In genomic region chr2:35260291-35260690, GRCm38 (mm10) we compare ENCODE assay signal across 18 mouse cellular contexts. TPM values are rescaled to one million over a fixed set of nuclear protein-coding genes. Genes with fewer than 3 reads are reported as not detected.
DNase-seq lines count a peak whose midpoint lies in the region; ATAC-seq and TF ChIP-seq lines count a peak whose summit lies in the region.
"Had no signal": no experiment of that assay in that cellular context is flagged by ENCODE, and none has a peak within 500 bp of the region (broad histone marks: within the 10 kb centered on the region; RNA-seq: fewer than 3 reads in every experiment).

No protein-coding gene starts in this region.

- H3K4me1 ChIP-seq in heart, embryonic 16.5 days (ENCODE audit: control insufficient read depth, insufficient read depth, low read length), result peaks cover 56% of the 10 kb centered on the region
- H3K4me1 ChIP-seq in megakaryocyte, embryonic 14.5 days, result peaks cover 97% of the 10 kb centered on the region
- peaks cover 84% of the 10 kb centered on the region for H3K4me1 ChIP-seq in embryonic facial prominence, embryonic 15.5 days
- peaks cover 32% of the 10 kb centered on the region for H3K4me1 ChIP-seq in stomach, embryonic 15.5 days
- H3K4me1 ChIP-seq in cerebellum, adult 2 months (ENCODE audit: control insufficient read depth, insufficient read depth, low read length), result no peaks in the 10 kb centered on the region

- ATAC-seq in heart, embryonic 16.5 days (replicated peaks; ENCODE audit: extremely low read depth, insufficient read depth, low FRiP score), result no peak
- no peak for ATAC-seq in megakaryocyte, adult 5-6 weeks (ENCODE audit: poor library complexity, severe bottlenecking)
- no peak; the same call in 1 of the 2 replicates for ATAC-seq in embryonic facial prominence, embryonic 15.5 days (ENCODE audit: insufficient number of reproducible peaks, low FRiP score, low TSS enrichment, low read depth)
- no peak for ATAC-seq in stomach, embryonic 15.5 days (ENCODE audit: insufficient read depth, low FRiP score, low read depth)
- ATAC-seq: forebrain, embryonic 15.5 days; midbrain, embryonic 13.5 days had no signal

- no peak for DNase-seq in heart, postnatal 4 days
- no peak for DNase-seq in T-cell, adult 2 months (ENCODE audit: low spot score)
- DNase-seq in cerebellum, adult 2 months, result no peak
- DNase-seq: adrenal gland, adult 8-10 months; cerebellum, adult 8-10 months; kidney, adult 18-20 months; kidney, postnatal 36 days; lung, postnatal 36 days had no signal

- no peak for TF ChIP-seq CTCF in cerebellum, adult 2 months (IDR thresholded peaks at IDR 0.05; ENCODE audit: borderline replicate concordance, insufficient read depth, low read depth, low read length)

- no peaks in the 10 kb centered on the region for H3K27me3 ChIP-seq in heart, embryonic 16.5 days (ENCODE audit: control insufficient read depth, insufficient read depth, low read length)
- H3K27me3 ChIP-seq in megakaryocyte, embryonic 14.5 days (replicated peaks), result no peaks in the 10 kb centered on the region
- no peaks in the 10 kb centered on the region for H3K27me3 ChIP-seq in embryonic facial prominence, embryonic 15.5 days
- H3K27me3 ChIP-seq in stomach, embryonic 15.5 days (replicated peaks), result no peaks in the 10 kb centered on the region
- H3K27me3 ChIP-seq in cerebellum, adult 2 months (ENCODE audit: control insufficient read depth, insufficient read depth, low read length), result peaks cover 1% of the 10 kb centered on the region
- H3K27me3 ChIP-seq: forebrain, embryonic 15.5 days had no signal

- peak overlapping the region; percentile 80; the same call in 1 of the 2 replicates for H3K4me2 ChIP-seq in heart, embryonic 16.5 days (ENCODE audit: low read depth, low read length)
- H3K4me2 ChIP-seq in embryonic facial prominence, embryonic 15.5 days (replicated peaks), result no peak overlapping the region; the same call in 1 of the 2 replicates
- H3K4me2 ChIP-seq in stomach, embryonic 15.5 days, result peak overlapping the region; percentile 89
- H3K4me2 ChIP-seq: forebrain, embryonic 15.5 days; hindbrain, embryonic 13.5 days; midbrain, embryonic 13.5 days; neural tube, embryonic 15.5 days had no signal

- H3K4me3 ChIP-seq in heart, embryonic 16.5 days (ENCODE audit: low read length), result no peak overlapping the region
- H3K4me3 ChIP-seq in megakaryocyte, embryonic 14.5 days (replicated peaks), result peak overlapping the region; percentile 89
- H3K4me3 ChIP-seq in embryonic facial prominence, embryonic 15.5 days (replicated peaks), result no peak overlapping the region
- H3K4me3 ChIP-seq in stomach, embryonic 15.5 days (replicated peaks), result no peak overlapping the region
- no peak overlapping the region for H3K4me3 ChIP-seq in cerebellum, adult 2 months (replicated peaks; ENCODE audit: insufficient read depth, low read depth, low read length)
- H3K4me3 ChIP-seq: erythroblast, embryonic 14.5 days; forebrain, embryonic 15.5 days; hindbrain, embryonic 13.5 days; midbrain, embryonic 13.5 days; neural tube, embryonic 15.5 days had no signal

- no peak for TF ChIP-seq POLR2A in cerebellum, adult 2 months (IDR thresholded peaks at IDR 0.05; ENCODE audit: borderline replicate concordance, insufficient read depth, low read length)

- peak overlapping the region; percentile 30 for H3K9ac ChIP-seq in heart, embryonic 16.5 days (ENCODE audit: low read length)
- no peak overlapping the region for H3K9ac ChIP-seq in embryonic facial prominence, embryonic 15.5 days
- H3K9ac ChIP-seq in stomach, embryonic 15.5 days, result no peak overlapping the region
- H3K9ac ChIP-seq: forebrain, embryonic 15.5 days; hindbrain, embryonic 13.5 days; midbrain, embryonic 13.5 days; neural tube, embryonic 15.5 days had no signal

- H3K36me3 ChIP-seq in heart, embryonic 16.5 days (ENCODE audit: control insufficient read depth, insufficient read depth), result no peaks in the 10 kb centered on the region
- peaks cover 48% of the 10 kb centered on the region for H3K36me3 ChIP-seq in megakaryocyte, embryonic 14.5 days (replicated peaks; ENCODE audit: low read length)
- H3K36me3 ChIP-seq in embryonic facial prominence, embryonic 15.5 days, result no peaks in the 10 kb centered on the region
- no peaks in the 10 kb centered on the region for H3K36me3 ChIP-seq in stomach, embryonic 15.5 days
- H3K36me3 ChIP-seq: forebrain, embryonic 15.5 days; hindbrain, embryonic 13.5 days; midbrain, embryonic 13.5 days; neural tube, embryonic 15.5 days had no signal

- peak overlapping the region; percentile 96 for H3K27ac ChIP-seq in heart, embryonic 16.5 days (ENCODE audit: low read length)
- H3K27ac ChIP-seq in embryonic facial prominence, embryonic 15.5 days (replicated peaks), result peak overlapping the region; percentile 86
- peak overlapping the region; percentile 84 for H3K27ac ChIP-seq in stomach, embryonic 15.5 days
- no peak overlapping the region for H3K27ac ChIP-seq in cerebellum, adult 2 months (ENCODE audit: insufficient read depth, low read length)
- H3K27ac ChIP-seq: forebrain, embryonic 15.5 days; hindbrain, embryonic 13.5 days; midbrain, embryonic 13.5 days; neural tube, embryonic 15.5 days had no signal

- H3K9me3 ChIP-seq in heart, embryonic 16.5 days (replicated peaks; ENCODE audit: control insufficient read depth, low read length), result no peaks in the 10 kb centered on the region
- no peaks in the 10 kb centered on the region for H3K9me3 ChIP-seq in megakaryocyte, embryonic 14.5 days
- H3K9me3 ChIP-seq in embryonic facial prominence, embryonic 15.5 days (replicated peaks), result no peaks in the 10 kb centered on the region
- H3K9me3 ChIP-seq in stomach, embryonic 15.5 days, result no peaks in the 10 kb centered on the region
- H3K9me3 ChIP-seq: forebrain, embryonic 15.5 days; hindbrain, embryonic 13.5 days; midbrain, embryonic 13.5 days; neural tube, embryonic 15.5 days had no signal

- 33% methylated on average over 1 of the region's 1 CpGs for WGBS in heart, embryonic 16.5 days
- WGBS in embryonic facial prominence, embryonic 15.5 days, result 50% methylated on average over 1 of the region's 1 CpGs
- WGBS in stomach, embryonic 15.5 days, result 28% methylated on average over 1 of the region's 1 CpGs
- WGBS in cerebellum, adult 2 months, result 89% methylated on average over 1 of the region's 1 CpGs

RNA-seq across cellular contexts. Expression of gene Gsn, which starts 4.1 kb away (rescaled TPM):
- polyA plus RNA-seq in heart, embryonic 16.5 days (2015; fragmentation: Nextera tagmentation; extraction: Ambion mirVana), result 348 and 376 TPM in 2 replicates
- total RNA-seq in heart, postnatal 4 days (2021), result 100 to 1,000 TPM; 164 to 171 TPM
- 240 and 422 TPM in 2 replicates for polyA plus RNA-seq in megakaryocyte, embryonic 14.5 days (2012; ENCODE audit: insufficient read depth, low replicate concordance)
- total RNA-seq in megakaryocyte, adult 5-6 weeks (2015), result 54.1 and 69.6 TPM in 2 replicates
- total RNA-seq in megakaryocyte, adult 5-6 weeks (2017), result 90.9 and 98.1 TPM in 2 replicates
- polyA plus RNA-seq in embryonic facial prominence, embryonic 15.5 days (2015; fragmentation: Nextera tagmentation; extraction: Ambion mirVana), result 327 and 340 TPM in 2 replicates
- 233 and 253 TPM in 2 replicates for polyA plus RNA-seq in stomach, embryonic 15.5 days (2015; fragmentation: Nextera tagmentation; extraction: Ambion mirVana)
- 119 and 127 TPM in 2 replicates for polyA plus RNA-seq in cerebellum, adult 2 months (2012; rRNA removed)

RNA-seq across cellular contexts. Expression of gene Rab14, which starts 59.4 kb away (rescaled TPM):
- 256 and 284 TPM in 2 replicates for polyA plus RNA-seq in heart, embryonic 16.5 days (2015; fragmentation: Nextera tagmentation; extraction: Ambion mirVana)
- 100 to 1,000 TPM; 154 to 165 TPM for total RNA-seq in heart, postnatal 4 days (2021)
- 1,333 and 3,452 TPM in 2 replicates for polyA plus RNA-seq in megakaryocyte, embryonic 14.5 days (2012; ENCODE audit: insufficient read depth, low replicate concordance)
- 153 and 167 TPM in 2 replicates for total RNA-seq in megakaryocyte, adult 5-6 weeks (2015)
- 134 and 137 TPM in 2 replicates for total RNA-seq in megakaryocyte, adult 5-6 weeks (2017)
- 337 and 352 TPM in 2 replicates for polyA plus RNA-seq in embryonic facial prominence, embryonic 15.5 days (2015; fragmentation: Nextera tagmentation; extraction: Ambion mirVana)
- 283 and 304 TPM in 2 replicates for polyA plus RNA-seq in stomach, embryonic 15.5 days (2015; fragmentation: Nextera tagmentation; extraction: Ambion mirVana)
- polyA plus RNA-seq in cerebellum, adult 2 months (2012; rRNA removed), result 165 and 168 TPM in 2 replicates
